Mouse (Mus musculus) thymus, adult 2 months (tissue): ENCODE results near the gene Igfbp7.

Source experiments
- CTCF ChIP-seq: fragments of 200-500 bp; IDR thresholded peaks from 2 replicates; pipeline ENCODE4 v1.5.1; 2012; ENCODE audit warnings: mild to moderate bottlenecking, control low read depth, low read length, moderate library complexity, borderline replicate concordance; ENCODE audit not compliant: control insufficient read depth, poor library complexity, insufficient read depth; ENCODE audit errors: extremely low read depth
- POLR2A ChIP-seq: fragments of 200-500 bp; IDR thresholded peaks from 2 replicates; pipeline ENCODE4 v1.6.1; 2012; ENCODE audit warnings: mild to moderate bottlenecking, low read length, control low read depth, moderate library complexity; ENCODE audit not compliant: control insufficient read depth, poor library complexity, insufficient read depth; ENCODE audit errors: extremely low read depth

DNA sequence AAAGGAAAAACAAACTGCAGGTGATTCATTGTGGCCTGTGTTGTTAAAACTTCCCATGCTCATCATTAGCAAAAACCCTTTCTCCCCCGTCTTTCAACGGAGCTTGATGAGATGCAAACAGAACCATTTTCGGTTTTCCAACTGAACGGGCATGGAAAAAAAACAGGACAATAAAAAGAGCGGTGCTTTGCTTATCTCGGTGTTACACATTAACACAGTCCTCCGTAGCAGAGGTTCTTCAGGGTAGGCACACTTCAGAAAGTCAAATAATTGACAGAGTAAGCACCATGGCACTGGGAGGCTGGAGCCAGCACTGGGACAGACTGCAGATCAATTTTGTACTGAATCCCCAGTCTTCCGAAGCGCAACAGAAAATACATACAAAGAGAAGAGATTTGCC is 23.1 kb downstream of the Igfbp7 start:
- TF ChIP-seq POLR2A (no peak), CTCF (no peak)
